Mouse (Mus musculus): ENCODE results near the gene Cadps.

- TF ChIP-seq CTCF (IDR thresholded peaks at IDR 0.05; ENCODE audit: low read depth) (no peak), EP300 (IDR thresholded peaks at IDR 0.05; ENCODE audit: low read depth) (no peak)
Observed at GRCm38 (mm10) chr14:12638762-12639161, 184.1 kb downstream of the Cadps start.

All from liver, embryonic 14.5 days (tissue).